9 mouse cellular contexts compared by ENCODE assay signal in genomic region chr5:140282900-140283299, GRCm38 (mm10).
"Had no signal": no experiment of that assay in that cellular context is flagged by ENCODE, and none has a peak within 500 bp of the region (broad histone marks: within the 10 kb centered on the region; RNA-seq: fewer than 3 reads in every experiment).

No protein-coding gene starts in this region.

- H3K4me2 ChIP-seq: intestine, embryonic 15.5 days; limb, embryonic 13.5 days; liver, embryonic 13.5 days; neural tube, embryonic 13.5 days had no signal

- H3K4me1 ChIP-seq: intestine, embryonic 15.5 days; liver, embryonic 13.5 days had no signal

- H3K9me3 ChIP-seq: intestine, embryonic 15.5 days; limb, embryonic 13.5 days; liver, embryonic 13.5 days; neural tube, embryonic 13.5 days had no signal

- DNase-seq: liver, embryonic 13.5 days; midbrain, embryonic 14.5 days; retina, postnatal 1 day; right cerebral cortex, postnatal 4 days; spleen, adult 18-20 months had no signal

- H3K27ac ChIP-seq: intestine, embryonic 15.5 days; layer of hippocampus, adult 2 months; limb, embryonic 13.5 days; liver, embryonic 13.5 days; neural tube, embryonic 13.5 days had no signal

- H3K9ac ChIP-seq: intestine, embryonic 15.5 days; limb, embryonic 13.5 days; liver, embryonic 13.5 days; neural tube, embryonic 13.5 days had no signal

- H3K4me3 ChIP-seq: intestine, embryonic 15.5 days; layer of hippocampus, adult 2 months; limb, embryonic 13.5 days; liver, embryonic 13.5 days; neural tube, embryonic 13.5 days had no signal

- H3K27me3 ChIP-seq: intestine, embryonic 15.5 days; limb, embryonic 13.5 days; liver, embryonic 13.5 days; neural tube, embryonic 13.5 days had no signal
